Mouse (Mus musculus) granulocyte monocyte progenitor cell, adult 5-6 weeks (primary cell): ENCODE results near the gene Dolk. TPM values are rescaled to one million over a fixed set of nuclear protein-coding genes. Genes with fewer than 3 reads are reported as not detected.

Experiments
- ATAC-seq: replicated peaks from 2 replicates; pipeline ENCODE4 v1.8.0; 2016; ENCODE audit warnings: mild to moderate bottlenecking, moderate TSS enrichment, inconsistent platforms; ENCODE audit not compliant: poor library complexity, severe bottlenecking
- total RNA-seq, 2 experiments: library from RNA; stranded (forward) in 1 of 2; stranded (reverse) in 1 of 2; fragments of 200-712, 200-1000 nt in 1 of 2; fragments of >200 nt in 1 of 2; fragmentation: Nextera tagmentation in 1 of 2; gene quantifications; 2 replicates each; pipeline ENCODE4 v1.2.3; 2014 to 2017

Dolk gene
- total RNA-seq, 2 experiments from 2014 or later = 7.5 to 12.1 TPM

DNA sequence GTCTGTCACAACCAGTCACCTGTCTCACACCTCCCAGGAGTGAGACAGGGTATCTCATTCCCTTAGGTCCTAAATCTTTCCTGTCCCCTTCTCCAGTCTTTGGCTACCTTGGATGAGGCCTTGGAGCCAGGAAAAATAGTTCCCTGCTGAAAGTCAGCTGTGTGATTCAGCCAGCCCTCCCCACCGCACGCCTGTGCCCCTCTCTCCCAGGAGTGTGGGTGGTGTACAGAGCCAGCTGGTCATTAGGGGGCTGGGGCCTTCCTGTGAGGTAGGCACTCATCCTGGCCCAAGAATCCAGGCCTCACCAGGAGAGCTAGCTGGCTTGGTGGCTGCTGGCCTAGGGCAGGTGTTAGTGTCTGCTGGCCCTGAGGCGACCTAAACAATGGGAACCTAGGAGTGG is 33.6 kb downstream of the Dolk start:
- no peak for ATAC-seq

GRCm38 (mm10) chr2:30251417-30252104 is 34.6 kb downstream of the Dolk start:
- peak; percentile 88 for ATAC-seq

DNA sequence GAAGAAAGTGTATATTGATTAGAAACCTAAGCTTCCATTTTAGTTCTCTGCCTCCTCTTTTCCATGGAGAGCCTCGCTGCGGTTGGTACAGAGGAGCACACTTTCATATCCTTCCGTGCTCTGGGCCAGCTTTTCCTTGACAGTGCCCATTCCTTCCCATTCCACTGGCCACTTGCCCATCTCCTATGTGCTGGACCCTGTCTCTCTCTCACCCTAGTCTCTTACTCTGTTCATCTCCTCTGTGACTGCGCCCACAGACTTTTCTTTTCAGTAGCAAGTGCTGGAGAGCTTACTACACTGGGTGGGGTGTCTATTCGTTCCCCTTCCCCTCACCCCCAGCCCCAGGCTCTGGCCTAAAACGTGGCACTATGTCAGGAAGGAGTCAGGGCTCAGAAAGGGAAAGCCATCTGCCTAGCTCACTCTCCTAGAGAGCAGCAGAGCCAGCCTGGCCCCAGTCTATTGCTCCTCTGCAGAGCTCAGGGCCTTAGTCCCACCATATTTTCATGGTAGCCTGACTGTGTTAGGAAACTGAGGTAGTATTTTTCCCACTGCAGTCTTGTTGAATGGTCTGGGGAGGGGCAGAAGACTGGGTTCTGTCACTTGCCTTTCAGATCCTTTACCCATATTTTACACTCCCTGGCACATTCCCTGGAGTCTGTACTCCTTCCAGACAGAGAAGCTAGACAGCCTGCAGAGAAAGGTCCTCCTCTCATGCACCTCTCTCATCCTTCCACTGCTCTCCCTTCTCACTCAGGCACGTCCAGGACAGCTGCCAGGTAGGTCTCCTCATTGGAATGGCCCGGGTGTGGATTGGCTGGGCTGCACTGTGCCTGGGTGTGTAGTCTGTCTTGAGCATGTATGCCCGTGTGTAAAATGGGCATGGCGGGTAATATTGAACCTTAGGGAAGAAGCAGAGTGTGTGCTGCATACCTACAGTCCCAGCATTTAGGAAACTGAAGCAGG is 35.7 kb downstream of the Dolk start:
- ATAC-seq = no peak

GRCm38 (mm10) chr2:30249182-30249581 is 37.0 kb downstream of the Dolk start:
- no peak for ATAC-seq

GRCm38 (mm10) chr2:30247681-30248080 is 38.5 kb downstream of the Dolk start:
- ATAC-seq = no peak

- ATAC-seq = no peak
These were observed 39.1 kb downstream of the Dolk start for GRCm38 (mm10) chr2:30247036-30247435.

GRCm38 (mm10) chr2:30244595-30245178 is 41.4 kb downstream of the Dolk start:
- no peak for ATAC-seq

DNA sequence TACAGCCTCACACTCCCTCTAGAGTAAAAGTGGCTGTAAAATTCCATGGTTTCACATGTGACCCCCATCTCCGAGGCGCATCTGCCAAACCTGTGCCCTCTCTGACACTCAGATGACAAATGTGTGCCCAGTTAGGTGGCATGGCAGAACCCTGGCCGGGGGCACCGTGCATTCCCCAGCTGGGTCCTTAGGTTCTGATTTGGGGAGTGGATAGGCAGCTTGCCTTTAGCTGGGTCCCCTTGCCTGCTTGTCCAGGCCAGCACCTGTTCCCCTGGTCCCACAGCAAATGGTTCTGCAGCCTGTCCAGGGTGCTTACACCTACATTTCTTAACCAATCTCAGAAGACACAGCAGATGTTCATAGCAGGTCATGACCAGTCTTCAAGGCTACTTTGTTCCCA is 42.7 kb downstream of the Dolk start:
- no peak for ATAC-seq

DNA sequence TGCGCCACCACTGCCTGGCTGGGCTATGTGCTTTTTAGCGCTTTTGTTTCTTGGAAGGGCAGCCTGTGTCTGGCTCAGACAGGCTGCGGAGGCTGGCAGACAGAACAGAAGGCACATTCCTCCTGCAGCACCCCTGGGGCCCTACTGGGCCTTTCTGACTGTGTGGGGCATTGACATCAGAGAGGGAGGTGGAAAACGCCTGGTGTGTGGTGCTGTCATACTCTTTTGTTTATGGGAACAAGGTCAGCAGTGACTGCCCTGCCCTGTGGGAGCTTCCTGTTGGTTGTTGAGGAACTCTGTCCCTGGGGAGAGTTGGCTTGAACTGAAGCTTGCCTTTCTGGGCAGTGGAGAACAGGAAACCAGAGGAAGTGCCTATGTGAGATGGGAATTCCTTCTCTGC is 43.6 kb downstream of the Dolk start:
- ATAC-seq = no peak

GRCm38 (mm10) chr2:30240267-30240666 is 45.9 kb downstream of the Dolk start, which contains the start of gene Gm28035:
Gm28035 (plus strand) TSS chr2:30240567.
- no peak for ATAC-seq

GRCm38 (mm10) chr2:30239777-30240176 is 46.4 kb downstream of the Dolk start:
- ATAC-seq = no peak

GRCm38 (mm10) chr2:30238906-30239465 is 47.1 kb downstream of the Dolk start:
- no peak for ATAC-seq

DNA sequence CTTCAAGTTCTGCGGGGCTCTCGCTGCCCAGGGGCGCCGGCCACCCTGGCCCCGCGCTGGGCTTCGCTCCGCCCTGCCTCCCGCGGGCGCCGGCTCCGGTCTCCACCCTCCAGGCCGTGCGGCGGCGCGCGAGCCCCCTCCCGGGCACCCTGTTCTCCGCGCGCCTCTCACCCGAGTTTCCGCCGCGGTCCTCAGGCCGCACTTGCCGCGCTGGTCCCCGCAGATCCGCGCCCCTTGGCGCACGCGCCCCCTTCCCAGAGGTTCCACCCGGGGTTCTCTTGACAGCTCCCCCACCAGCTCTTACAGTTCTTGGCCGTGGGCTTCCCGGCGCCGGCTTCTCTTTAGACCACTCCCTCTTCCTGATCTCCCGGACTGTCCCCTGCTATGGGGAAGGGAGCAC is 48.3 kb downstream of the Dolk start:
- peak; percentile 36 for ATAC-seq

- peak; percentile 93 for ATAC-seq
These were observed 48.8 kb downstream of the Dolk start, which contains the start of gene Lrrc8a for GRCm38 (mm10) chr2:30237199-30237880. Lrrc8a (plus strand) TSS chr2:30237715.

DNA sequence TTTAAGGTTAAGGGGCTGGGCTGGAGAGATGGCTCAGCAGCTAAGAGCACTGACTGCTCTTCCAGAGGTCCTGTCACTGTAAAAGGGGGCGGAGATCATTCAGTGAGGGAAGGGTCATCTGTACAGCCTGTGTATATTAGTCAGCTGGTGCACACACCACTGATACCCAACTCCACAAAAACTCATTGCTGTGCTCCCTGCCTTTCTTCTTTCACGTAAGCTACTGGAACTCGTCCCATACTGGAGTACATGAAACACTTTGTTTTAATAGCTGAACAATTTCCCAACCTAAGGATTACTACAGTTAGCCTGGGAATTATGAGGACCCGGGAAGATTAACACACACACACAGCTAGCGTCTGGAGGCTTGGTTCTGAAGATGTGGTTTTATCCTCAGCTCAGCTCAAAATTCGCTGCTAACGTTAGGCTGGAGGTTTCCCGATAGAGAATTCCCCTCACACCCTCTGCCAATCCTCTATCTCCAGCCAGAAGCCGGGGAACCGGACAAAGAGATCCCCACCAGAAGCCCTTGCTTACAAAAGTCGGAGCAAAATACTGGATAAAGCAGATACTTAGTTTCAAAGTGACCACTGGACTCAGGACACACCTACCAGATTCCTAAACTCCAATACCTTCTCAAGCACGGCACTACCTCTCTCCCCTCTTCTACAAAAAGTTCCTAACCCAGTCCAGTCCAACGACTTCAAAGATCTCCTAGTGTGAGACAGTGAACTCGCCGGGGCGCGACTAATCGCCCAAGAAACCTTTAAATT is 49.5 kb downstream of the Dolk start:
- ATAC-seq = no peak

DNA sequence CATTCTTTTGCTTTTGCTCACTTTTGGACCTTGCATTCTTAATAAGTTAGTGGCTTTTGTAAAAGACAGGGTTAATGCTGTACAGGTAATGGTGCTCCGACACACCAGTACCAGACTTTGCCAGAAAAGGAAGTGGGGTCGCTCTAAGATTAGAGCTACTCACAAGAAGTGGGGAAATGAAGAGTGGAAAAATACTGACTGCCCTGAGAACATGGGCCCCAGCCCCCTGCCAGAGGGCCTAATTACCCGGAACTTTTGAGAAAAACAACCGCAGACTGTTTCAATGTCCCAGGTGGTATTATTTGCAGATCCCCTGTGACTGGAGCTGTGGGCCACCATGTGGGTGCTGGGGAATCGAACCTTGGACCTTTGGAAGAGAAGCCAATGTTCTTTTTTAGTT is 50.5 kb downstream of the Dolk start:
- ATAC-seq = no peak
